Mouse (Mus musculus): ENCODE data around the gene Acsm2. TPM values are rescaled to one million over a fixed set of nuclear protein-coding genes. Genes with fewer than 3 reads are reported as not detected.

Gene Acsm2
- not detected for polyA plus RNA-seq (2017; shearing (Covaris generic))

GRCm38 (mm10) chr7:119554040-119554439 lies at the start of gene Acsm2:
Gene Acsm2, plus strand, starts transcription at chr7:119554340.

GRCm38 (mm10) chr7:119519163-119519562 lies 35.0 kb upstream of the Acsm2 start, which contains the start of gene Acsm5:
Gene Acsm5, plus strand, starts transcription at chr7:119519463.

GRCm38 (mm10) chr7:119523389-119523788 lies 30.8 kb upstream of the Acsm2 start, which contains the start of gene Pdilt:
Gene Pdilt, minus strand, starts transcription at chr7:119523489.

GRCm38 (mm10) chr7:119606664-119607076 lies 52.5 kb downstream of the Acsm2 start, which contains the start of gene Acsm1:
Gene Acsm1, plus strand, starts transcription at chr7:119607026.

Other genes with a start within 250 kb of the Acsm2 start
- not detected for gene Gp2, start 95.1 kb upstream of the Acsm2 start, polyA plus RNA-seq (2017; shearing (Covaris generic))
- not detected for gene Umod, start 75.1 kb upstream of the Acsm2 start, polyA plus RNA-seq (2017; shearing (Covaris generic))
- not detected for gene Acsm5, start 34.9 kb upstream of the Acsm2 start, polyA plus RNA-seq (2017; shearing (Covaris generic))
- gene Pdilt, start 30.9 kb upstream of the Acsm2 start, polyA plus RNA-seq (2017; shearing (Covaris generic)) = not detected
- gene Acsm1, start 52.7 kb downstream of the Acsm2 start, polyA plus RNA-seq (2017; shearing (Covaris generic)) = not detected
- gene Acsm4, start 135.7 kb downstream of the Acsm2 start, polyA plus RNA-seq (2017; shearing (Covaris generic)) = not detected
- gene Thumpd1, start 166.5 kb downstream of the Acsm2 start, polyA plus RNA-seq (2017; shearing (Covaris generic)) = 61.3 TPM
- 0.18 TPM for gene Acsm3, start 206.6 kb downstream of the Acsm2 start, polyA plus RNA-seq (2017; shearing (Covaris generic))
- gene Rexo5, start 239.7 kb downstream of the Acsm2 start, polyA plus RNA-seq (2017; shearing (Covaris generic)) = 46.1 TPM
- 6.8 TPM for gene Eri2, start 239.7 kb downstream of the Acsm2 start, polyA plus RNA-seq (2017; shearing (Covaris generic))